ENCODE assay signal across 18 mouse cellular contexts in the genomic region with DNA sequence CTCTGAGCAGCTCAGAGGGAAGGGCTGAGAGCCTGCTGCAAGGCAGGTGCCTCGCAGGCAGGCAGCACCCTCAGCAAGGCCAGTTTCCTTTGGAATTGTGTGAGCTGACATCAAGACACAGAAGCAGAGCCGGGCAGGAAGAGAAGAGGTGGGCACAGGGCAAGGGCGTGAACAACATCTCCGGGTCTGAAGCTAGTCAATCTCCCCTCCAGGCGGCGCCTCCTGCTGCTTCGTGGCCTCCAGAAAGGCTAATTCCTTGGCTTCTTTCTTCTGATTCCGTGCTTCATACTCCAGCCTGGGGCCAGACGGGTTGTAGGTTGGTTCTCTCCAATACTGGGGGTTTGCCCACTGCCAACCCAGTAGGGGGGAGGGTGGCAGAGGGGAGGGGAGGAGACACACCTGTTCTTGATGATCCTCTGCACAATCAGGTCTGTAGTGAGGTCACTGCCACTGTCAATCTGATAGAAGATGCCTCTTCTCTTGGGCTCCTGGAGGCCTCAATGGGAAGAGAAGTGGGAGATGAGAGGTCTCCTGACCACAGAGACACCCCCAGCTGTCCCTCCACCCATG. TPM values are rescaled to one million over a fixed set of nuclear protein-coding genes. Genes with fewer than 3 reads are reported as not detected.
"Had no signal": no experiment of that assay in that cellular context is flagged by ENCODE, and none has a peak within 500 bp of the region (broad histone marks: within the 10 kb centered on the region; RNA-seq: fewer than 3 reads in every experiment).

No protein-coding gene starts in this region.

- H3K27me3 ChIP-seq: megakaryocyte, embryonic 14.5 days; stomach, embryonic 15.5 days had no signal

- H3K4me2 ChIP-seq: lung, embryonic 15.5 days; midbrain, embryonic 11.5 days; midbrain, embryonic 13.5 days; midbrain, embryonic 15.5 days; neural tube, embryonic 12.5 days; stomach, embryonic 15.5 days had no signal

- H3K4me3 ChIP-seq: lung, embryonic 15.5 days; midbrain, embryonic 13.5 days; midbrain, embryonic 15.5 days; neural tube, embryonic 12.5 days; stomach, embryonic 15.5 days had no signal

- H3K9ac ChIP-seq: lung, embryonic 15.5 days; midbrain, embryonic 13.5 days; midbrain, embryonic 15.5 days; neural tube, embryonic 12.5 days; stomach, embryonic 15.5 days had no signal

- H3K27ac ChIP-seq: lung, embryonic 15.5 days; macrophage; midbrain, embryonic 13.5 days; midbrain, embryonic 15.5 days; neural tube, embryonic 12.5 days; stomach, embryonic 15.5 days; stomach, postnatal 0 days had no signal

- DNase-seq: lung, adult 2 months; lung, postnatal 14 days; lung, postnatal 36 days; right cerebral cortex, postnatal 14 days; thymus, adult 2 months; thymus, postnatal 25 days; thymus, postnatal 4 days had no signal

- ATAC-seq: lung, postnatal 0 days; midbrain, embryonic 13.5 days; midbrain, embryonic 15.5 days had no signal

- H3K9me3 ChIP-seq: lung, embryonic 15.5 days; megakaryocyte, embryonic 14.5 days; midbrain, embryonic 13.5 days; midbrain, embryonic 15.5 days; neural tube, embryonic 12.5 days; stomach, embryonic 15.5 days had no signal

RNA-seq across cellular contexts. Expression of gene Npb, which starts 2.3 kb away (rescaled TPM):
- polyA plus RNA-seq: macrophage; neural tube, embryonic 14.5 days had no signal
